Mouse (Mus musculus) urinary bladder, adult 2 months (tissue): ENCODE measurements at regions not wholly inside any gene's neighbourhood (a gene's known extent, or its start where the extent isn't known, plus 50 kb on each side); places are given as distances from the start of the nearest gene placed in this dataset.

Source experiments
- DNase-seq: peaks from one replicate; pipeline ENCODE4 v3.0.0; 2022; ENCODE audit warnings: low spot score

GRCm38 (mm10) chr15:102776218-102776850 is 54.4 kb upstream of the Calcoco1 start:
- no peak for DNase-seq

- DNase-seq: no peak
Measured at GRCm38 (mm10) chr15:102780626-102781025, 58.6 kb upstream of the Calcoco1 start.

GRCm38 (mm10) chr15:102782988-102783799 is 61.2 kb upstream of the Calcoco1 start:
- no peak for DNase-seq

GRCm38 (mm10) chr15:102785055-102785820 is 63.3 kb upstream of the Calcoco1 start:
- peak; percentile 39 for DNase-seq

- no peak for DNase-seq
Measured at GRCm38 (mm10) chr15:102788846-102789518, 67.0 kb upstream of the Calcoco1 start.

- no peak for DNase-seq
Measured at GRCm38 (mm10) chr15:102797020-102797618, 75.1 kb upstream of the Calcoco1 start.

- no peak for DNase-seq
Measured at GRCm38 (mm10) chr15:102800049-102800448, 78.1 kb upstream of the Calcoco1 start.

GRCm38 (mm10) chr15:102802265-102802813 is 80.4 kb upstream of the Calcoco1 start:
- DNase-seq: no peak

GRCm38 (mm10) chr15:102807353-102807752 is 85.4 kb upstream of the Calcoco1 start:
- DNase-seq: no peak

- DNase-seq: no peak
Measured at GRCm38 (mm10) chr15:102819181-102819580, 97.2 kb upstream of the Calcoco1 start.

- DNase-seq: no peak
Measured at GRCm38 (mm10) chr15:102839688-102840087, 81.2 kb upstream of the Hoxc13 start.

GRCm38 (mm10) chr15:102862374-102862773 is 58.5 kb upstream of the Hoxc13 start:
- no peak for DNase-seq

GRCm38 (mm10) chr15:102866788-102867187 is 54.1 kb upstream of the Hoxc13 start:
- no peak for DNase-seq
